Mouse (Mus musculus): ENCODE measurements around the gene Prdm5.

GRCm38 (mm10) chr6:65854585-65854984 lies 75.8 kb downstream of the Prdm5 start:
- TF ChIP-seq CTCF (IDR thresholded peaks at IDR 0.05; ENCODE audit: insufficient read depth, low read length) (no peak), POLR2A (IDR thresholded peaks at IDR 0.05; ENCODE audit: borderline replicate concordance, extremely low read depth, low read depth, low read length) (no peak)

All from lung, adult 2 months (tissue).